Mouse (Mus musculus): ENCODE data around the gene Tmem91. TPM values are rescaled to one million over a fixed set of nuclear protein-coding genes. Genes with fewer than 3 reads are reported as not detected.

The Tmem91 gene
- polyA plus RNA-seq, 1 experiment: 1.3 TPM

GRCm38 (mm10) chr7:25671686-25672085, 3.3 kb downstream of the Tmem91 start:
- DNase-seq (ENCODE audit: low spot score): no peak

GRCm38 (mm10) chr7:25670096-25670495, 4.9 kb downstream of the Tmem91 start:
- DNase-seq (ENCODE audit: low spot score): no peak

- no peak for DNase-seq (ENCODE audit: low spot score)
Observed at GRCm38 (mm10) chr7:25669631-25670030, 5.3 kb downstream of the Tmem91 start.

- DNase-seq (ENCODE audit: low spot score): no peak
Observed at GRCm38 (mm10) chr7:25669158-25669557, 5.8 kb downstream of the Tmem91 start.

GRCm38 (mm10) chr7:25666381-25666780, 8.6 kb downstream of the Tmem91 start:
- DNase-seq (ENCODE audit: low spot score): no peak

- peak; percentile 92 for DNase-seq (ENCODE audit: low spot score)
Observed at GRCm38 (mm10) chr7:25658657-25659472, 16.1 kb downstream of the Tmem91 start, which contains the start of the genes Bckdha and Exosc5. Gene Bckdha (minus strand): TSS chr7:25658981. Gene Exosc5 (plus strand): TSS chr7:25659164.

GRCm38 (mm10) chr7:25657785-25658184, 17.2 kb downstream of the Tmem91 start:
- no peak for DNase-seq (ENCODE audit: low spot score)

GRCm38 (mm10) chr7:25655601-25656428, 19.2 kb downstream of the Tmem91 start:
- DNase-seq (ENCODE audit: low spot score): no peak

GRCm38 (mm10) chr7:25652244-25652759, 22.7 kb downstream of the Tmem91 start:
- DNase-seq (ENCODE audit: low spot score): no peak

- DNase-seq (ENCODE audit: low spot score): no peak
Observed at GRCm38 (mm10) chr7:25651281-25651680, 23.7 kb downstream of the Tmem91 start.

GRCm38 (mm10) chr7:25649839-25650238, 25.1 kb downstream of the Tmem91 start:
- DNase-seq (ENCODE audit: low spot score): no peak

- DNase-seq (ENCODE audit: low spot score): no peak
Observed at GRCm38 (mm10) chr7:25647574-25648123, 27.3 kb downstream of the Tmem91 start.

GRCm38 (mm10) chr7:25645074-25645473, 29.9 kb downstream of the Tmem91 start:
- no peak for DNase-seq (ENCODE audit: low spot score)

- DNase-seq (ENCODE audit: low spot score): no peak
Observed at GRCm38 (mm10) chr7:25644631-25645030, 30.3 kb downstream of the Tmem91 start.

- no peak for DNase-seq (ENCODE audit: low spot score)
Observed at GRCm38 (mm10) chr7:25644136-25644535, 30.8 kb downstream of the Tmem91 start.

- DNase-seq (ENCODE audit: low spot score): no peak
Observed at GRCm38 (mm10) chr7:25639754-25640153, 35.2 kb downstream of the Tmem91 start.

GRCm38 (mm10) chr7:25637099-25637498, 37.9 kb downstream of the Tmem91 start:
- no peak for DNase-seq (ENCODE audit: low spot score)

GRCm38 (mm10) chr7:25636373-25636772, 38.6 kb downstream of the Tmem91 start:
- DNase-seq (ENCODE audit: low spot score): no peak

GRCm38 (mm10) chr7:25632679-25633078, 42.3 kb downstream of the Tmem91 start:
- no peak for DNase-seq (ENCODE audit: low spot score)

- no peak for DNase-seq (ENCODE audit: low spot score)
Observed at GRCm38 (mm10) chr7:25628323-25628620, 46.7 kb downstream of the Tmem91 start.

GRCm38 (mm10) chr7:25627431-25628322, 47.3 kb downstream of the Tmem91 start:
- peak; percentile 65 for DNase-seq (ENCODE audit: low spot score)

Data from urinary bladder, adult 2 months (tissue).